Mouse (Mus musculus): ENCODE measurements around the gene Gm37240. TPM values are rescaled to one million over a fixed set of nuclear protein-coding genes. Genes with fewer than 3 reads are reported as not detected.

The Gm37240 gene
- polyA plus RNA-seq, 1 experiment from 2014 or later: 0.52 TPM

DNA sequence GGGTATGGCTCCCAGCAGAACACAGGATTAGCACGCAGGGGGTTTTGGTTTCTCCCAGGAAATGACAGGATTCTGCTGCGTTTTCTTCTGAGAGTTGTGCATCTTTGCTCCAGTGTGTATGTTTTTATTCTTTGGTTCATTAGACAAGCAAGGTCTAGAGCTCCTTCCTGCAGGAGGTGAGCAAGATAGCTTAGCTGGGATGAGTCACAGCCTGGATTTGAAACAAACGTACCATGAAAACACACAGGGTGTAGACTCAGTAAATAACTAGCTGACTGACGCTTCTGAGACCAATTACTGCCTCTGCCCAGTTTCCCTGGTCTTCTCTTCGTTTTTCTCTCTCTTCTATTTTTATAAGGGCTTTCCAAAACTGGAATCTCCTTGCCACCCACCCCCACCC is 1156.3 kb downstream of the Gm37240 start:
- Histone ChIP-seq H3K36me3 (ENCODE audit: control insufficient read depth, insufficient read depth, low read length) (no peaks in the 10 kb centered on the region), H3K9ac (ENCODE audit: low read depth, low read length) (no peak overlapping the region), H3K9me3 (ENCODE audit: control insufficient read depth, low read length) (no peaks in the 10 kb centered on the region), H3K27ac (ENCODE audit: low read depth, low read length) (no peak overlapping the region), H3K4me3 (ENCODE audit: low read depth, low read length) (no peak overlapping the region), H3K4me2 (replicated peaks; ENCODE audit: low read depth, low read length) (no peak overlapping the region), H3K27me3 (ENCODE audit: control insufficient read depth, insufficient read depth, low read length) (0 out of 2 replicates have a peak, but pooled peaks cover 4% of the 10 kb centered on the region), H3K4me1 (replicated peaks; ENCODE audit: control insufficient read depth, insufficient read depth, low read length) (peaks cover 4% of the 10 kb centered on the region; the same call in 1 of the 2 replicates)
- ATAC-seq (ENCODE audit: low FRiP score) (no peak), DNase-seq (ENCODE audit: low spot score) (no peak)
- WGBS: 43% methylated on average over 5 of the region's 5 CpGs

DNA sequence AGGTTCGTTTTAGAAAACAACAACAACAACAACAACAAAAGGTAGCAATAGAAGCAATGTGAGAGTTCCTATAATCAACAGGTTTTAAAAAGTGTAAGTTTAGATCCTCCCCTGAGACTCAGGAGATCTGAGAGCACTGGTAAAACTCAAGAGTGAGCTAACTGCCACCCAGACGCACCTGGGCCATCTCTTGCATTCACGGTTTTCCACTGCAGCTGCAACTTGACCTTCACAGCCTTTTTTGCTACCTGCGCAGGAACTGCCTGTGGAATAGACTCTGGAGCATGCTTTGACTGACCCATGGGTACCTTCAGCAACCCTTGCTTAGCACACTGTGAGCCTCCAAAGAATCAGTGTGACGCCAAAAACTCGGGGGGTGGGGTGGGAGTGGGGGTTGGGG is 1157.5 kb downstream of the Gm37240 start:
- WGBS: 79% methylated on average over 6 of the region's 6 CpGs

GRCm38 (mm10) chr3:84723996-84724395 is 1163.3 kb downstream of the Gm37240 start:
- H3K27ac ChIP-seq (ENCODE audit: low read depth, low read length): no peak overlapping the region
- H3K27me3 ChIP-seq (ENCODE audit: control insufficient read depth, insufficient read depth, low read length): no peaks in the 10 kb centered on the region
- no peaks in the 10 kb centered on the region for H3K4me1 ChIP-seq (replicated peaks; ENCODE audit: control insufficient read depth, insufficient read depth, low read length)
- H3K4me2 ChIP-seq (replicated peaks; ENCODE audit: low read depth, low read length): no peak overlapping the region
- H3K9me3 ChIP-seq (ENCODE audit: control insufficient read depth, low read length): no peaks in the 10 kb centered on the region
- no peak overlapping the region for H3K9ac ChIP-seq (ENCODE audit: low read depth, low read length)
- no peak for ATAC-seq (ENCODE audit: low FRiP score)
- WGBS: 72% methylated on average over 5 of the region's 5 CpGs
- H3K36me3 ChIP-seq (ENCODE audit: control insufficient read depth, insufficient read depth, low read length): no peaks in the 10 kb centered on the region
- H3K4me3 ChIP-seq (ENCODE audit: low read depth, low read length): no peak overlapping the region
- DNase-seq (ENCODE audit: low spot score): no peak

More for the DNA sequence above, 1157.5 kb downstream of the Gm37240 start:
- ATAC-seq (ENCODE audit: low FRiP score) (no peak), DNase-seq (ENCODE audit: low spot score) (no peak)
- no peaks in the 10 kb centered on the region for H3K36me3 ChIP-seq (ENCODE audit: control insufficient read depth, insufficient read depth, low read length)
- H3K4me2 ChIP-seq (replicated peaks; ENCODE audit: low read depth, low read length): no peak overlapping the region
- H3K4me3 ChIP-seq (ENCODE audit: low read depth, low read length): no peak overlapping the region
- H3K9ac ChIP-seq (ENCODE audit: low read depth, low read length): no peak overlapping the region
- H3K27ac ChIP-seq (ENCODE audit: low read depth, low read length): no peak overlapping the region
- H3K4me1 ChIP-seq (replicated peaks; ENCODE audit: control insufficient read depth, insufficient read depth, low read length): peaks cover 4% of the 10 kb centered on the region; the same call in 1 of the 2 replicates
- H3K27me3 ChIP-seq (ENCODE audit: control insufficient read depth, insufficient read depth, low read length): 0 out of 2 replicates have a peak, but pooled peaks cover 4% of the 10 kb centered on the region
- H3K9me3 ChIP-seq (ENCODE audit: control insufficient read depth, low read length): no peaks in the 10 kb centered on the region

GRCm38 (mm10) chr3:84722680-84723079 is 1164.6 kb downstream of the Gm37240 start:
- no peaks in the 10 kb centered on the region for H3K36me3 ChIP-seq (ENCODE audit: control insufficient read depth, insufficient read depth, low read length)
- WGBS: 94% methylated on average over 4 of the region's 4 CpGs
- no peaks in the 10 kb centered on the region for H3K27me3 ChIP-seq (ENCODE audit: control insufficient read depth, insufficient read depth, low read length)
- DNase-seq (ENCODE audit: low spot score): no peak
- H3K9ac ChIP-seq (ENCODE audit: low read depth, low read length): no peak overlapping the region
- no peak for ATAC-seq (ENCODE audit: low FRiP score)
- H3K4me2 ChIP-seq (replicated peaks; ENCODE audit: low read depth, low read length): no peak overlapping the region
- H3K9me3 ChIP-seq (ENCODE audit: control insufficient read depth, low read length): no peaks in the 10 kb centered on the region
- H3K4me3 ChIP-seq (ENCODE audit: low read depth, low read length): no peak overlapping the region
- H3K27ac ChIP-seq (ENCODE audit: low read depth, low read length): no peak overlapping the region
- H3K4me1 ChIP-seq (replicated peaks; ENCODE audit: control insufficient read depth, insufficient read depth, low read length): no peaks in the 10 kb centered on the region

GRCm38 (mm10) chr3:84715073-84715768 is 1172.1 kb downstream of the Gm37240 start:
- Histone ChIP-seq H3K9me3 (ENCODE audit: control insufficient read depth, low read length) (no peaks in the 10 kb centered on the region), H3K36me3 (ENCODE audit: control insufficient read depth, insufficient read depth, low read length) (no peaks in the 10 kb centered on the region), H3K4me3 (ENCODE audit: low read depth, low read length) (no peak overlapping the region), H3K27me3 (ENCODE audit: control insufficient read depth, insufficient read depth, low read length) (no peaks in the 10 kb centered on the region), H3K9ac (ENCODE audit: low read depth, low read length) (no peak overlapping the region), H3K4me2 (replicated peaks; ENCODE audit: low read depth, low read length) (no peak overlapping the region), H3K27ac (ENCODE audit: low read depth, low read length) (no peak overlapping the region), H3K4me1 (replicated peaks; ENCODE audit: control insufficient read depth, insufficient read depth, low read length) (no peaks in the 10 kb centered on the region)
- WGBS: 94% methylated on average over 15 of the region's 15 CpGs
- no peak for DNase-seq (ENCODE audit: low spot score)
- no peak for ATAC-seq (ENCODE audit: low FRiP score)

DNA sequence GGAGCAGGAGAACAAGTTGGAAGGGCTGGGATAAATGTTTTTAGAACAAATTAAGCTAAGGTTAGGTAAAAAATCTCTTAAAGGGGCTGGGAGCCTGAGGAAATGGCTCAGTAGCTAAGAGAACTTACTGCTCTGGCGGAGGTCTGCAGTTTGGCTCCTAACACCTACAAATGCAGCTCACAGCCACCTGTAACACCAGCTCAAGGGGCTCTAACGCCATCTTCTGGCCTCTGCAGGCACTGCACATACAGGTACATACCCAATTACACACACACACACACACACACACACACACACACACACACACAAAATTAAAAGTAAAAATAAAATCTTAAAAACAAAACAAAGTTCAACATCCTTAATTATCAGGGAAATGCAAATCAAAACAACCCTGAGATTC is 1174.4 kb downstream of the Gm37240 start:
- H3K4me2 ChIP-seq (replicated peaks; ENCODE audit: low read depth, low read length): no peak overlapping the region
- WGBS: 63% methylated on average over 2 of the region's 2 CpGs
- ATAC-seq (ENCODE audit: low FRiP score): no peak

DNA sequence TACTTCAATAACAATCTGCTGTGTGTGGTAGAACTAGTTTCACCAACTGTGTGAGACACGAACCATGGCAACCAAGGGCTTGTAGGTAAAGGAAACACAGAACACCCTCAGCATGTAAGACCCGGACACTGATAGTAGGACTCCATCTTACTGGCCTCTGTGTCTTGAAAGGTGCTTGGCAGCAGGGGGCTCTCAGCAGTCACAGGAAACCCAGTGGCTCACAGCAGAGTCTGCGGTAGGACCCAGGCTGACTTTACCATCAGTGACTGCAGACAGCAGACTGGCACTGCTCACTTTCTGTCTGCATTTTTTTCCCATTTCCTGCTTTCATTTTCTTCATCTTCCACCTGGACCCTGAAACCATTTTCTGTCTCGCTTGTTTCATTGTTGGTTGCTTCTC is 1176.6 kb downstream of the Gm37240 start:
- no peaks in the 10 kb centered on the region for H3K4me1 ChIP-seq (replicated peaks; ENCODE audit: control insufficient read depth, insufficient read depth, low read length)
- no peak overlapping the region for H3K9ac ChIP-seq (ENCODE audit: low read depth, low read length)
- no peaks in the 10 kb centered on the region for H3K27me3 ChIP-seq (ENCODE audit: control insufficient read depth, insufficient read depth, low read length)
- ATAC-seq (ENCODE audit: low FRiP score): no peak
- DNase-seq (ENCODE audit: low spot score): no peak
- no peak overlapping the region for H3K4me3 ChIP-seq (ENCODE audit: low read depth, low read length)
- no peak overlapping the region for H3K27ac ChIP-seq (ENCODE audit: low read depth, low read length)
- WGBS: 88% methylated on average over 4 of the region's 4 CpGs
- no peak overlapping the region for H3K4me2 ChIP-seq (replicated peaks; ENCODE audit: low read depth, low read length)
- no peaks in the 10 kb centered on the region for H3K9me3 ChIP-seq (ENCODE audit: control insufficient read depth, low read length)
- no peaks in the 10 kb centered on the region for H3K36me3 ChIP-seq (ENCODE audit: control insufficient read depth, insufficient read depth, low read length)

More for the DNA sequence above, 1174.4 kb downstream of the Gm37240 start:
- Histone ChIP-seq H3K9ac (ENCODE audit: low read depth, low read length) (no peak overlapping the region), H3K4me3 (ENCODE audit: low read depth, low read length) (no peak overlapping the region), H3K27ac (ENCODE audit: low read depth, low read length) (no peak overlapping the region), H3K36me3 (ENCODE audit: control insufficient read depth, insufficient read depth, low read length) (no peaks in the 10 kb centered on the region), H3K9me3 (ENCODE audit: control insufficient read depth, low read length) (no peaks in the 10 kb centered on the region), H3K27me3 (ENCODE audit: control insufficient read depth, insufficient read depth, low read length) (no peaks in the 10 kb centered on the region), H3K4me1 (replicated peaks; ENCODE audit: control insufficient read depth, insufficient read depth, low read length) (no peaks in the 10 kb centered on the region)
- no peak for DNase-seq (ENCODE audit: low spot score)

DNA sequence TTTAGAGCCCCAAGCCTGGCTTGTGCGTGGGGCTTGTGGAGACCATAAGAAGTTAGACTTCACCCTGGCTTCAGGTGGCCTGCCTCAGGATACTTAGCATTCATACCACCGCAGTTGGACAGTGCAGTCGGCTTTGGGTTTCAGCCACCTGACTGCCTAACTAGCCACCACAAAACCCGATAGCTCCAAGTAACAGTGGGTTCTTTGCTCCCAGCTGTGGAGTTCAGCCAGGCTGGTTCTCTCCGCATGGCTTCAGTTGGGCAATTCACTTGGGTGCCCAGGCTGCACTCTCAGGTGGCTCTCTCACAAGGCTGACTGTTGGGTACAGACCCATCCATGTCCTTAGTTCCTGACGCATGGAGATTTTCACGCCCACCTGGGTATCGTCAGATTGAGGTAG is 1177.4 kb downstream of the Gm37240 start:
- ATAC-seq (ENCODE audit: low FRiP score) (no peak), DNase-seq (ENCODE audit: low spot score) (no peak)
- no peaks in the 10 kb centered on the region for H3K4me1 ChIP-seq (replicated peaks; ENCODE audit: control insufficient read depth, insufficient read depth, low read length)
- H3K36me3 ChIP-seq (ENCODE audit: control insufficient read depth, insufficient read depth, low read length): no peaks in the 10 kb centered on the region
- H3K4me3 ChIP-seq (ENCODE audit: low read depth, low read length): no peak overlapping the region
- H3K9ac ChIP-seq (ENCODE audit: low read depth, low read length): no peak overlapping the region
- no peak overlapping the region for H3K4me2 ChIP-seq (replicated peaks; ENCODE audit: low read depth, low read length)
- no peak overlapping the region for H3K27ac ChIP-seq (ENCODE audit: low read depth, low read length)
- WGBS: 92% methylated on average over 8 of the region's 8 CpGs
- no peaks in the 10 kb centered on the region for H3K9me3 ChIP-seq (ENCODE audit: control insufficient read depth, low read length)
- no peaks in the 10 kb centered on the region for H3K27me3 ChIP-seq (ENCODE audit: control insufficient read depth, insufficient read depth, low read length)

DNA sequence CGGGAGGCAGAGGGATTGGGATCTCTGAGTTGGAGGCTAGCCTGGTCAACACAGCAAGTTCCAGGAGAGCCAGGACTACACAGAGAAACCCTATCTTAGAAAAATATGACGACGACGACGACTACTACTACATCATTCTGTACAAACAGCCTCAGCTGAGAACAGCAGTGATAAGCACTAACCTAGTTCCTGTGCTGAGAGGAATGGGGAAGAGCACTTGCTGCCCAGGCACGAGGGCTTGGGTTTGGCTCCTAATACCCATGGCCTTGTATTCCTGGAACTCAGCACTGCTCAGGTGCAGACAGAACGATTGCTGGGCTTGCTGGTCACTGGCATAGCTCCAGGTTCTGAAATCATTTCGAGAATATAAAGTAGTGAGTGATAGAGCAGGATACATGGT is 1178.2 kb downstream of the Gm37240 start:
- no peaks in the 10 kb centered on the region for H3K4me1 ChIP-seq (replicated peaks; ENCODE audit: control insufficient read depth, insufficient read depth, low read length)
- H3K9ac ChIP-seq (ENCODE audit: low read depth, low read length): no peak overlapping the region
- no peak overlapping the region for H3K4me3 ChIP-seq (ENCODE audit: low read depth, low read length)
- no peaks in the 10 kb centered on the region for H3K9me3 ChIP-seq (ENCODE audit: control insufficient read depth, low read length)
- DNase-seq (ENCODE audit: low spot score) (no peak), ATAC-seq (ENCODE audit: low FRiP score) (no peak)
- H3K27me3 ChIP-seq (ENCODE audit: control insufficient read depth, insufficient read depth, low read length): no peaks in the 10 kb centered on the region
- no peaks in the 10 kb centered on the region for H3K36me3 ChIP-seq (ENCODE audit: control insufficient read depth, insufficient read depth, low read length)
- H3K4me2 ChIP-seq (replicated peaks; ENCODE audit: low read depth, low read length): no peak overlapping the region
- no peak overlapping the region for H3K27ac ChIP-seq (ENCODE audit: low read depth, low read length)
- WGBS: 87% methylated on average over 8 of the region's 8 CpGs

Measured in hindbrain, embryonic 11.5 days (tissue).